Mouse (Mus musculus) urinary bladder, postnatal 4 days (tissue): ENCODE results near the gene Tmed1.
"Not testable (repeated sequence)": the region's sequence is repeated elsewhere in the genome, so short reads cannot be mapped to it uniquely, and the experiment has no call there.

Source experiments
- DNase-seq, 2 experiments: peaks; one replicate each; pipeline ENCODE4 v3.0.0; 2021 to 2022; ENCODE audit warnings: low spot score in 2 of 2

Tmed1 gene

DNA sequence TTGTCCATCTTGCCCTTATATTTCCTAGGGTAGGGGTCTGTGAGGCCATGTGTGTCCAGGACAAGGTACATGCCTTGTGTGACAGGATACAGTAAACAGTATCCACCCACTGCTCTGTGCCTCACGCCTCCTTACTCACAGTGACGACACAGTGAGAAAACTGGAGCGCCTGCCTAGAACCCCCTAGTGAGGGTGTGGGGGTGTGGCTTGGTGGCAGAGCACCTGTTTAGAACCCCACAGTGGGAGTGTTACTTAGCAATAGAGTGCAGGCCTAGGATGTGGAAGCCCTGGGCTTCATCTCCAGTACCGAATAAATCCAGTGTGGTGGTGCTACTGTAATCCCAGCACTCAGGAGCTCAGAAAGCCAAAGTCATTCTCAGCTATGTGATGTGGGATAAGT lies 37.1 kb downstream of the Tmed1 start:
- DNase-seq: no peak

- no peak for DNase-seq
Measured at GRCm38 (mm10) chr9:21469032-21470024, 40.7 kb downstream of the Tmed1 start.

GRCm38 (mm10) chr9:21464565-21464928 lies 45.5 kb downstream of the Tmed1 start:
- not testable (repeated sequence) for DNase-seq

DNA sequence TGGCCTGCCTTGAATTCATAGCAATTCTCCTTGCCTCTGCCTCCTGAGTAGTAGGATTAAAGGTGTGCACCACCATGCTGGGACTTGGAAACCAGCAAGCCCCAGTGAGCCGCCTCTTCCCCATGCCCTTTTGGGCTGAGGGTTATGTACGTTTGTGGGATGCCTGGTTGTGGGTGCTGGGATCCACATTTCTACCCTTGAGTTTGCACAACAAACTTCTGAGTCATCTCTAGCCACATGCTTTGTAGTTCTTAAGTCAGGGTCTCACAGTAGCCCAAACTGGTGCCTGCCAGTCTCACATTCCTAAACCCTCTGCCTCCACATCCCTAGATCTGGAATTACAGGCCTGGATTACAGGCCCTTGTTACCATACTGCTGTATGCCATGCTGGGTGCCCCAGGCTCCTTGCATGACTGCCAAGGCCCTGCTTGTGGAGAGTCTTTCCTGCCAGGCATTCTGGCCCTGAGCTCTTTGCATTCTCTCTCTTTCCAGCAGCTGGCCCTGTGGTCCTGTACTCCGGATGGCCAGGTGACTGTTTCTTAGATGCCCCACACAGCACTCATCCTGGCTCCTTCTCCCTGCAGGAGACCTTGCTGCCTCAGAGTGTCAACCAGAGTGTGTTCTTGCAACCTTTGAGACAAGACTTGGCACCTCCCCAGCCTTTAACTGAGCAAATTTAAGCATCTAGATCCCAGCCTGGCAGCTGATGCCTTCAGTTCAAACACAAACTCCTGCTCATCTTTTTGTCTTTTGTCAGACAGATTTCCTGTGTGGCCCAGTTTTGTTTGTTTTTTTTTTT lies 46.1 kb downstream of the Tmed1 start:
- no peak for DNase-seq

DNA sequence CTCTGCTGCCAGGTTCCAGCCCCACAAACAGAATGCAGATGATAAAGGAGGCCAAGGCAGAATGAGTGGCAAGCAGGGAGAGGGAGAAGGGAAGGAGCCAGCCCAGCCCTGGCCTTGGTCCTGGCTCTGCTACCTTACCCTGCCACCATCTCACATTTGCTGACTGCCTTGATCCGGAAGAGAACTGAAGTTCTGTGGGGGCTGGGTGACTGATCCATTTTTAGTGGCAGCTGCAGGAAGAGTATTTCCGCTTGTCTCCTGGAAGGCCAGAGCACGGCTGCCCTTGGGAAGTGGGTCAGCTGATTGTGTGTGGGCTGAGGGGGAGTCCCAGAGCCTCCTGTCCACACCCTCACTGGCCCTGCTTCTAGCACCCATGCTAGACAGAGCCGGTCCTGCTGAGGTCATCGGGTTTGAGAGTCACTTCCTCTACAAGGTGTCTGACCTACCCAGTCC lies 46.9 kb downstream of the Tmed1 start:
- DNase-seq: peak in 1 of 2 experiments; percentile 44

DNA sequence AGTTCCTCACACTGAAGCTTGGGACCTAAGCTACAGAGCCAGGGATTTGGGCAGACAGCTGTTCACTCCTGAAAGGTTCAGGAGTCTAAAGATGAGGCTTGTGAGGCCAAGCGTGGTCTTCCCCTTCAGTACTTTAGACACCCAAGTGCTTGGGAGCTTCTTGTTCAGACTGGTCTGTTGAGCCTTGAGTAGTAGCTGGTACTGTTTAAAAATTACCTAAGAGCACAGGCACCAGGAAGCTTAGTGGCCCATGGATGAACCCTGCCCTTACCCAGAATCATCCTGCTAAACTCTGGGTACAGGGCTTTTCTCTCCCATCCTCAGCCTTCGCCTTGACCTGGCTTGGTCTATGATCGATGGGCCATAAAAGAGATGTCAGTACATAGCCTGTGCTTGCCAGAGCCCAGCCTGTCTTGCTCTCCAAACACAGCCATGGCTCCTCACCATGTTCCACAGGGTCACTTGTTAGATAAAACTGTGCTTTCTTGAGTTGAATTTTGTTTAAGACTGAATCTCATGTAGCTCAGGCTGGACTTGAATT lies 49.6 kb downstream of the Tmed1 start:
- DNase-seq: no peak

GRCm38 (mm10) chr9:21458821-21459220 lies 51.2 kb downstream of the Tmed1 start:
- DNase-seq: no peak
